Mouse (Mus musculus) left cerebral cortex, postnatal 10 days (tissue): ENCODE measurements at regions not wholly inside any gene's neighbourhood (a gene's known extent, or its start where the extent isn't known, plus 50 kb on each side); places are given as distances from the start of the nearest gene placed in this dataset.

Experiments
- DNase-seq, 2 experiments: peaks; one replicate each; pipeline ENCODE4 v3.0.0; 2021 to 2022; ENCODE audit warnings: low spot score in 2 of 2, mixed read lengths in 1 of 2; ENCODE audit errors: extremely low spot score in 1 of 2
- intact Hi-C: fragments of 180-260 bp; cut with DNase I; formaldehyde crosslinking; loops from one replicate; pipeline ENCODE4 v1.15.1; 2025

GRCm38 (mm10) chr1:77209395-77209794 is 305.5 kb downstream of the Epha4 start:
- no peak for DNase-seq
- intact Hi-C loops: no loop called here

GRCm38 (mm10) chr1:77213462-77214098 is 301.3 kb downstream of the Epha4 start:
- intact Hi-C loops: no loop called here
- no peak for DNase-seq

- intact Hi-C loops: no loop called here
- DNase-seq: no peak
Observed at GRCm38 (mm10) chr1:77219488-77220321, 295.2 kb downstream of the Epha4 start.

- intact Hi-C loops: no loop called here
- DNase-seq: no peak
Observed at GRCm38 (mm10) chr1:77220322-77220590, 294.6 kb downstream of the Epha4 start.

- DNase-seq: no peak
- intact Hi-C loops: no loop called here
Observed at GRCm38 (mm10) chr1:77220783-77221182, 294.1 kb downstream of the Epha4 start.

- intact Hi-C loops: no loop called here
- DNase-seq: no peak
Observed at GRCm38 (mm10) chr1:77221900-77222299, 293.0 kb downstream of the Epha4 start.

GRCm38 (mm10) chr1:77226546-77226945 is 288.3 kb downstream of the Epha4 start:
- DNase-seq: no peak
- intact Hi-C loops: no loop called here

GRCm38 (mm10) chr1:77226991-77227515 is 287.8 kb downstream of the Epha4 start:
- intact Hi-C loops: no loop called here
- DNase-seq: no peak

GRCm38 (mm10) chr1:77227800-77228199 is 287.1 kb downstream of the Epha4 start:
- no peak for DNase-seq
- intact Hi-C loops: no loop called here

GRCm38 (mm10) chr1:77229561-77229960 is 285.3 kb downstream of the Epha4 start:
- intact Hi-C loops: no loop called here
- no peak for DNase-seq

- no peak for DNase-seq
- intact Hi-C loops: no loop called here
Observed at GRCm38 (mm10) chr1:77233010-77233409, 281.9 kb downstream of the Epha4 start.

GRCm38 (mm10) chr1:77244642-77245041 is 270.2 kb downstream of the Epha4 start:
- no peak for DNase-seq
- intact Hi-C loops: no loop called here

- intact Hi-C loops: no loop called here
- no peak for DNase-seq
Observed at GRCm38 (mm10) chr1:77246047-77246446, 268.8 kb downstream of the Epha4 start.

GRCm38 (mm10) chr1:77254276-77254675 is 260.6 kb downstream of the Epha4 start:
- no peak for DNase-seq
- intact Hi-C loops: no loop called here

GRCm38 (mm10) chr1:77256115-77256842 is 258.6 kb downstream of the Epha4 start:
- no peak for DNase-seq
- intact Hi-C loops: no loop called here

- DNase-seq: no peak
- intact Hi-C loops: no loop called here
Observed at GRCm38 (mm10) chr1:77258730-77259310, 256.1 kb downstream of the Epha4 start.

GRCm38 (mm10) chr1:77259789-77260188 is 255.1 kb downstream of the Epha4 start:
- no peak for DNase-seq
- intact Hi-C loops: no loop called here

GRCm38 (mm10) chr1:77261678-77262077 is 253.2 kb downstream of the Epha4 start:
- intact Hi-C loops: no loop called here
- DNase-seq: no peak

GRCm38 (mm10) chr1:77265677-77266076 is 249.2 kb downstream of the Epha4 start:
- intact Hi-C loops: no loop called here

More at GRCm38 (mm10) chr1:77265677-77266076, 249.2 kb downstream of the Epha4 start:
- no peak for DNase-seq
